In genomic region chr4:149525170-149525569, GRCm38 (mm10) we compare ENCODE assay signal across 33 mouse cellular contexts. TPM values are rescaled to one million over a fixed set of nuclear protein-coding genes. Genes with fewer than 3 reads are reported as not detected.
DNase-seq lines count a peak whose midpoint lies in the region; ATAC-seq lines count a peak whose summit lies in the region.
"Had no signal": no experiment of that assay in that cellular context is flagged by ENCODE, and none has a peak within 500 bp of the region (broad histone marks: within the 10 kb centered on the region; RNA-seq: fewer than 3 reads in every experiment).

No protein-coding gene starts in this region.

- H3K27me3 ChIP-seq in heart, embryonic 13.5 days (replicated peaks), result no peaks in the 10 kb centered on the region
- no peaks in the 10 kb centered on the region for H3K27me3 ChIP-seq in limb, embryonic 12.5 days
- H3K27me3 ChIP-seq in limb, embryonic 10.5 days (ENCODE audit: low read depth, poor library complexity, severe bottlenecking), result no peaks in the 10 kb centered on the region
- H3K27me3 ChIP-seq: embryonic facial prominence, embryonic 15.5 days; forebrain, embryonic 13.5 days; hindbrain, embryonic 12.5 days; intestine, embryonic 15.5 days; Patski had no signal

- H3K4me3 ChIP-seq in heart, embryonic 13.5 days, result no peak overlapping the region
- H3K4me3 ChIP-seq in limb, embryonic 12.5 days (replicated peaks), result no peak overlapping the region
- H3K4me3 ChIP-seq in limb, embryonic 10.5 days, result no peak overlapping the region
- H3K4me3 ChIP-seq: embryonic facial prominence, embryonic 15.5 days; forebrain, embryonic 13.5 days; hindbrain, embryonic 12.5 days; intestine, embryonic 15.5 days had no signal

- H3K36me3 ChIP-seq in heart, embryonic 13.5 days, result no peaks in the 10 kb centered on the region
- no peaks in the 10 kb centered on the region; the same call in 1 of the 2 replicates for H3K36me3 ChIP-seq in limb, embryonic 12.5 days
- H3K36me3 ChIP-seq in limb, embryonic 10.5 days, result 0 out of 2 replicates have a peak, but pooled peaks cover 14% of the 10 kb centered on the region
- H3K36me3 ChIP-seq: embryonic facial prominence, embryonic 15.5 days; hindbrain, embryonic 12.5 days; intestine, embryonic 15.5 days had no signal

- ATAC-seq in heart, embryonic 13.5 days (ENCODE audit: extremely low read depth, insufficient number of reproducible peaks, low FRiP score, low TSS enrichment), result no peak
- ATAC-seq in limb, embryonic 12.5 days (ENCODE audit: insufficient number of reproducible peaks, insufficient read depth, low FRiP score, low TSS enrichment, low read depth), result no peak
- ATAC-seq: forebrain, embryonic 13.5 days; hindbrain, postnatal 0 days; intestine, embryonic 15.5 days; Patski had no signal

- peak overlapping the region; percentile 20; the same call in 1 of the 2 replicates for H3K27ac ChIP-seq in heart, embryonic 13.5 days (replicated peaks)
- 0 out of 2 replicates have a peak overlapping the region, but pooled peaks have one; percentile 12 for H3K27ac ChIP-seq in limb, embryonic 12.5 days
- H3K27ac ChIP-seq in limb, embryonic 10.5 days, result no peak overlapping the region
- H3K27ac ChIP-seq: embryonic facial prominence, embryonic 15.5 days; forebrain, embryonic 13.5 days; hindbrain, embryonic 12.5 days; hindbrain, postnatal 0 days; intestine, embryonic 15.5 days; kidney, postnatal 0 days; liver, embryonic 14.5 days had no signal

- peak overlapping the region; percentile 66; the same call in 1 of the 2 replicates for H3K9ac ChIP-seq in heart, embryonic 13.5 days
- H3K9ac ChIP-seq in limb, embryonic 12.5 days (replicated peaks), result no peak overlapping the region
- H3K9ac ChIP-seq: embryonic facial prominence, embryonic 15.5 days; forebrain, embryonic 13.5 days; hindbrain, embryonic 12.5 days; intestine, embryonic 15.5 days; liver, embryonic 14.5 days had no signal

- H3K4me2 ChIP-seq in heart, embryonic 13.5 days, result no peak overlapping the region
- H3K4me2 ChIP-seq in limb, embryonic 12.5 days, result no peak overlapping the region
- H3K4me2 ChIP-seq: embryonic facial prominence, embryonic 15.5 days; forebrain, embryonic 13.5 days; hindbrain, embryonic 12.5 days; intestine, embryonic 15.5 days had no signal

- 81% methylated on average over 4 of the region's 4 CpGs for WGBS in heart, embryonic 13.5 days
- 81% methylated on average over 4 of the region's 4 CpGs for WGBS in limb, embryonic 12.5 days
- WGBS in limb, embryonic 10.5 days, result 85% methylated on average over 4 of the region's 4 CpGs

- intact Hi-C loops in heart, postnatal 14 days (cut with DNase I), result no loop called here

- no peaks in the 10 kb centered on the region for H3K9me3 ChIP-seq in heart, embryonic 13.5 days
- no peaks in the 10 kb centered on the region for H3K9me3 ChIP-seq in limb, embryonic 12.5 days
- H3K9me3 ChIP-seq in limb, embryonic 10.5 days (replicated peaks), result no peaks in the 10 kb centered on the region
- H3K9me3 ChIP-seq: embryonic facial prominence, embryonic 15.5 days; forebrain, embryonic 13.5 days; hindbrain, embryonic 12.5 days; intestine, embryonic 15.5 days had no signal

- peak; percentile 8 for DNase-seq in gastrocnemius, postnatal 25 days
- no peak for DNase-seq in gastrocnemius, postnatal 10 days
- DNase-seq in heart, postnatal 14 days, result no peak
- no peak for DNase-seq in limb, embryonic 10.5 days (ENCODE audit: low spot score)
- no peak for DNase-seq in lung, postnatal 14 days
- DNase-seq: cerebellum, adult 11-12 months; cerebellum, postnatal 10 days; kidney, postnatal 4 days; liver; lung, adult 2 months; lung, postnatal 10 days; midbrain, embryonic 14.5 days had no signal

- H3K4me1 ChIP-seq in heart, embryonic 13.5 days, result peaks cover 89% of the 10 kb centered on the region
- H3K4me1 ChIP-seq in limb, embryonic 12.5 days (replicated peaks), result peaks cover 37% of the 10 kb centered on the region
- peaks cover 65% of the 10 kb centered on the region for H3K4me1 ChIP-seq in limb, embryonic 10.5 days

RNA-seq across cellular contexts. Expression of gene Ctnnbip1, which starts 7.1 kb away (rescaled TPM):
- total RNA-seq in gastrocnemius, postnatal 25 days (2021), result 10 to 100 TPM; 24.7 to 29.6 TPM
- total RNA-seq in gastrocnemius, postnatal 10 days (2021), result 10 to 100 TPM; 61.4 to 76.9 TPM
- 33.4 and 36.2 TPM in 2 replicates for polyA plus RNA-seq in heart, embryonic 13.5 days (2015; fragmentation: Nextera tagmentation; extraction: Ambion mirVana)
- total RNA-seq in heart, postnatal 14 days (2021), result 10 to 100 TPM; 42.9 to 44.5 TPM
- 92.3 and 94.8 TPM in 2 replicates for polyA plus RNA-seq in limb, embryonic 12.5 days (2016; fragmentation: Nextera tagmentation; extraction: Ambion mirVana)
- polyA plus RNA-seq in limb, embryonic 10.5 days (2016; fragmentation: Nextera tagmentation; extraction: Ambion mirVana), result 67.1 and 78.4 TPM in 2 replicates

RNA-seq across cellular contexts. Expression of gene Lzic, which starts 40.1 kb away (rescaled TPM):
- 10 to 100 TPM; 12.5 to 13.0 TPM for total RNA-seq in gastrocnemius, postnatal 25 days (2021)
- total RNA-seq in gastrocnemius, postnatal 10 days (2021), result 10 to 100 TPM; 17.0 to 21.5 TPM
- polyA plus RNA-seq in heart, embryonic 13.5 days (2015; fragmentation: Nextera tagmentation; extraction: Ambion mirVana), result 28.5 and 34.6 TPM in 2 replicates
- total RNA-seq in heart, postnatal 14 days (2021), result 10 to 100 TPM; 55.4 to 55.8 TPM
- polyA plus RNA-seq in limb, embryonic 12.5 days (2016; fragmentation: Nextera tagmentation; extraction: Ambion mirVana), result 58.1 and 62.3 TPM in 2 replicates
- polyA plus RNA-seq in limb, embryonic 10.5 days (2016; fragmentation: Nextera tagmentation; extraction: Ambion mirVana), result 55.1 and 55.4 TPM in 2 replicates

RNA-seq across cellular contexts. Expression of gene Nmnat1, which starts 40.2 kb away (rescaled TPM):
- total RNA-seq in gastrocnemius, postnatal 25 days (2021), result 10 to 100 TPM; 22.8 to 23.4 TPM
- 10 to 100 TPM; 16.0 to 16.1 TPM for total RNA-seq in gastrocnemius, postnatal 10 days (2021)
- 11.1 and 11.9 TPM in 2 replicates for polyA plus RNA-seq in heart, embryonic 13.5 days (2015; fragmentation: Nextera tagmentation; extraction: Ambion mirVana)
- total RNA-seq in heart, postnatal 14 days (2021), result 10 to 100 TPM; 20.8 to 23.4 TPM
- polyA plus RNA-seq in limb, embryonic 12.5 days (2016; fragmentation: Nextera tagmentation; extraction: Ambion mirVana), result 10.9 and 11.0 TPM in 2 replicates
- 16.1 and 16.8 TPM in 2 replicates for polyA plus RNA-seq in limb, embryonic 10.5 days (2016; fragmentation: Nextera tagmentation; extraction: Ambion mirVana)

RNA-seq across cellular contexts. Expression of gene Tmem274, which starts 48.0 kb away (rescaled TPM):
- not detected for total RNA-seq in gastrocnemius, postnatal 25 days (2021)
- not detected for total RNA-seq in gastrocnemius, postnatal 10 days (2021)
- polyA plus RNA-seq in heart, embryonic 13.5 days (2015; fragmentation: Nextera tagmentation; extraction: Ambion mirVana), result 0.51 TPM in 1 of 2 replicates, not detected in the other
- total RNA-seq in heart, postnatal 14 days (2021), result not detected
- polyA plus RNA-seq in limb, embryonic 12.5 days (2016; fragmentation: Nextera tagmentation; extraction: Ambion mirVana), result 0.36 and 0.50 TPM in 2 replicates
- 0.26 and 0.83 TPM in 2 replicates for polyA plus RNA-seq in limb, embryonic 10.5 days (2016; fragmentation: Nextera tagmentation; extraction: Ambion mirVana)
- total RNA-seq: adrenal gland, postnatal 14 days; common myeloid progenitor, adult 5-6 weeks; gastrocnemius, postnatal 4 days; hindbrain, postnatal 0 days; layer of hippocampus, adult 8-10 months; layer of hippocampus, postnatal 25 days; left cerebral cortex, adult 8-10 months; left cerebral cortex, postnatal 36 days; MEL; monocyte, adult 5-6 weeks had no signal
- polyA plus RNA-seq: hindbrain, postnatal 0 days; intestine, embryonic 15.5 days; kidney, adult 2 months; kidney, postnatal 0 days; liver, embryonic 14.5 days; lung, adult 2 months; midbrain, embryonic 14.5 days; neural tube, embryonic 14.5 days; Patski had no signal
